Mouse (Mus musculus): ENCODE data around the gene Eef2kmt. TPM values are rescaled to one million over a fixed set of nuclear protein-coding genes. Genes with fewer than 3 reads are reported as not detected.
A peak's percentile ranks its signal among the peaks of the same experiment; 100 is the strongest.

The Eef2kmt gene
- polyA plus RNA-seq, 2 experiments, result 9.9 to 10.7 TPM

- Histone ChIP-seq H3K9ac (replicated peaks) (no peak overlapping the region), H3K27ac (no peak overlapping the region), H3K36me3 (replicated peaks; ENCODE audit: control insufficient read depth, insufficient read depth, low read depth) (no peaks in the 10 kb centered on the region), H3K9me3 (ENCODE audit: control insufficient read depth, low read length) (no peaks in the 10 kb centered on the region), H3K4me3 (ENCODE audit: insufficient read depth in 1 of 2, low read depth in 2 of 2, low read length in 2 of 2) (no peak overlapping the region), H3K4me2 (ENCODE audit: low read depth) (no peak overlapping the region), H3K4me1 (replicated peaks; ENCODE audit: control insufficient read depth in 2 of 2, insufficient read depth in 2 of 2, low read length in 1 of 2) (no peaks in the 10 kb centered on the region), H3K27me3 (ENCODE audit: control insufficient read depth, insufficient read depth, low read length) (no peaks in the 10 kb centered on the region)
- DNase-seq (ENCODE audit: low read depth in 3 of 3, low spot score in 3 of 3) (no peak), ATAC-seq (ENCODE audit: insufficient read depth) (no peak)
- 44% methylated on average over 3 of the region's 3 CpGs for WGBS (ENCODE audit: insufficient replicate concordance)
- TF ChIP-seq CTCF (IDR thresholded peaks at IDR 0.05; ENCODE audit: low read depth) (no peak), EP300 (IDR thresholded peaks at IDR 0.05; ENCODE audit: low read depth) (no peak)
Observed at GRCm38 (mm10) chr16:5272371-5272770, 16.6 kb upstream of the Eef2kmt start.

DNA sequence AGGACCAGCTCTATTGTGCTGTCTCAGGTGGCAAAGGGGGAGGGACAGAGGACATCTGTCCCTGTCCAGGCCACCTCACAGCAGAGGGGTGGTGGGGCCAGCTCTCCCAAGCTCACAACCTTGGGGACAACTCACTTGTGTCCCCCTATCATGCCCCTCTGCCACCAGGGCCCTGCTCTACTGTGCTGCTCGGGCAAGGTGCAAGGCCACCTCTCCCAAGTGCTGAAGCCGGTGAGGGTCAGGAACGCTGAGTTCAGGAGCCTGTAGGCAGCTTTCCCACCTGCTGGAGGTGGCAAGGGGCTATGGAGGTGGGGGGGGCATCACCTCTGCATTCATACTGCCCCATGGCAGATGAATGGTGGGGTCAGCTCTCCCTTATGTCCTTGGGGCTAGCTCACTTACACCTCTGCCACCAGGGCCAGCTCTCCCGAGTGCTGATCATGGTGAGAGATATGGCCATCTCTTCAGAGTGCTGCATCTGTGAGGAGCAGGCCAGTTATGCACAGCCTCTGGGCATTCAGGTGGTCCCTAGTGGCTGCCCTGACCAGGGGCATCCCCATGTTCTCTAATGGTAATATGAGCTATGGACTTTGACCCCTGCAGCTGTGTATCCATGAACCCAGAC lies 15.7 kb upstream of the Eef2kmt start:
- no peak for DNase-seq (ENCODE audit: low read depth in 3 of 3, low spot score in 3 of 3)
- ATAC-seq (ENCODE audit: insufficient read depth), result no peak
- TF ChIP-seq CTCF (IDR thresholded peaks at IDR 0.05; ENCODE audit: low read depth) (no peak), EP300 (IDR thresholded peaks at IDR 0.05; ENCODE audit: low read depth) (no peak)

GRCm38 (mm10) chr16:5263926-5264325 lies 8.1 kb upstream of the Eef2kmt start:
- H3K4me3 ChIP-seq (ENCODE audit: insufficient read depth in 1 of 2, low read depth in 2 of 2, low read length in 2 of 2), result no peak overlapping the region
- H3K27me3 ChIP-seq (ENCODE audit: control insufficient read depth, insufficient read depth, low read length), result no peaks in the 10 kb centered on the region
- no peaks in the 10 kb centered on the region for H3K9me3 ChIP-seq (ENCODE audit: control insufficient read depth, low read length)
- H3K27ac ChIP-seq, result no peak overlapping the region
- ATAC-seq (ENCODE audit: insufficient read depth) (no peak), DNase-seq (ENCODE audit: low read depth in 3 of 3, low spot score in 3 of 3) (no peak)
- no peaks in the 10 kb centered on the region for H3K4me1 ChIP-seq (replicated peaks; ENCODE audit: control insufficient read depth in 2 of 2, insufficient read depth in 2 of 2, low read length in 1 of 2)
- 63% methylated on average over 7 of the region's 7 CpGs for whole genome bisulfite sequencing (ENCODE audit: insufficient replicate concordance)
- no peak overlapping the region for H3K4me2 ChIP-seq (ENCODE audit: low read depth)
- no peak for TF ChIP-seq CTCF (IDR thresholded peaks at IDR 0.05; ENCODE audit: low read depth)
- no peak for TF ChIP-seq EP300 (IDR thresholded peaks at IDR 0.05; ENCODE audit: low read depth)
- H3K36me3 ChIP-seq (replicated peaks; ENCODE audit: control insufficient read depth, insufficient read depth, low read depth), result no peaks in the 10 kb centered on the region
- H3K9ac ChIP-seq (replicated peaks), result no peak overlapping the region

More for the DNA sequence above, 15.7 kb upstream of the Eef2kmt start:
- WGBS (ENCODE audit: insufficient replicate concordance), result 49% methylated on average over 4 of the region's 4 CpGs
- Histone ChIP-seq H3K27me3 (ENCODE audit: control insufficient read depth, insufficient read depth, low read length) (no peaks in the 10 kb centered on the region), H3K27ac (no peak overlapping the region), H3K4me2 (ENCODE audit: low read depth) (no peak overlapping the region), H3K9ac (replicated peaks) (no peak overlapping the region), H3K4me1 (replicated peaks; ENCODE audit: control insufficient read depth in 2 of 2, insufficient read depth in 2 of 2, low read length in 1 of 2) (no peaks in the 10 kb centered on the region), H3K9me3 (ENCODE audit: control insufficient read depth, low read length) (no peaks in the 10 kb centered on the region), H3K4me3 (ENCODE audit: insufficient read depth in 1 of 2, low read depth in 2 of 2, low read length in 2 of 2) (no peak overlapping the region), H3K36me3 (replicated peaks; ENCODE audit: control insufficient read depth, insufficient read depth, low read depth) (no peaks in the 10 kb centered on the region)

DNA sequence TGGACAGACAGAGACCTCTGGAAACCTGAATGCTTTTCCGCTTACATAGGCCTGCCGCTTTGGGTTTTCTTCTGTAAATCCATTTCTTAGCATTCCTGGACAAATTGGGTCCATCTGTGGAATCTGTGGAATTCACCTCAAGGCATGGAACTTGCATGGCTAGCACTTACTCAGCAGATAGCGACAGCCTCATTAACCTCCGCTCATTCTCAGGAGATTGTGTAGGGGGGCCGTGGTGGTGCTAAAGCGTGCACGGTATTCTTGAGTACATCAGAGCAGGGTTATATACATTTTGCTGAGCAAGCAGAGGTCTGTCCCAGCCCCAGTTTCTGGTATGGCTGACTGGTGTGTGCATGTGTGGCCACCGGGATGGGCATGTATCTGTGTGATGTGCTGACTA lies 7.4 kb upstream of the Eef2kmt start:
- DNase-seq (ENCODE audit: low read depth in 3 of 3, low spot score in 3 of 3), result no peak
- Histone ChIP-seq H3K9me3 (ENCODE audit: control insufficient read depth, low read length) (no peaks in the 10 kb centered on the region), H3K27ac (no peak overlapping the region), H3K4me3 (ENCODE audit: insufficient read depth in 1 of 2, low read depth in 2 of 2, low read length in 2 of 2) (no peak overlapping the region), H3K36me3 (replicated peaks; ENCODE audit: control insufficient read depth, insufficient read depth, low read depth) (no peaks in the 10 kb centered on the region), H3K4me1 (replicated peaks; ENCODE audit: control insufficient read depth in 2 of 2, insufficient read depth in 2 of 2, low read length in 1 of 2) (no peaks in the 10 kb centered on the region), H3K9ac (replicated peaks) (no peak overlapping the region), H3K4me2 (ENCODE audit: low read depth) (no peak overlapping the region), H3K27me3 (ENCODE audit: control insufficient read depth, insufficient read depth, low read length) (no peaks in the 10 kb centered on the region)
- WGBS (ENCODE audit: insufficient replicate concordance), result 80% methylated on average over 8 of the region's 8 CpGs
- ATAC-seq (ENCODE audit: insufficient read depth), result no peak
- TF ChIP-seq EP300 (IDR thresholded peaks at IDR 0.05; ENCODE audit: low read depth) (no peak), CTCF (IDR thresholded peaks at IDR 0.05; ENCODE audit: low read depth) (no peak)

- no peaks in the 10 kb centered on the region for H3K27me3 ChIP-seq (ENCODE audit: control insufficient read depth, insufficient read depth, low read length)
- peak overlapping the region; percentile 82 for H3K4me2 ChIP-seq (ENCODE audit: low read depth)
- H3K9me3 ChIP-seq (ENCODE audit: control insufficient read depth, low read length), result no peaks in the 10 kb centered on the region
- peak; percentile 16 for ATAC-seq (ENCODE audit: insufficient read depth)
- H3K36me3 ChIP-seq (replicated peaks; ENCODE audit: control insufficient read depth, insufficient read depth, low read depth), result no peaks in the 10 kb centered on the region
- H3K27ac ChIP-seq, result no peak overlapping the region; the same call in 1 of the 2 replicates
- DNase-seq (ENCODE audit: low read depth in 3 of 3, low spot score in 3 of 3), result peak in 1 of 3 experiments; percentile 10
- H3K4me3 ChIP-seq (ENCODE audit: insufficient read depth in 1 of 2, low read depth in 2 of 2, low read length in 2 of 2), result peak overlapping the region; percentile 74 to 76
- WGBS (ENCODE audit: insufficient replicate concordance), result under 1% methylated on average over 27 of the region's 27 CpGs
- peaks cover 7 to 14% of the 10 kb centered on the region in 2 experiments for H3K4me1 ChIP-seq (replicated peaks; ENCODE audit: control insufficient read depth in 2 of 2, insufficient read depth in 2 of 2, low read length in 1 of 2)
- TF ChIP-seq CTCF (IDR thresholded peaks at IDR 0.05; ENCODE audit: low read depth) (no peak), EP300 (IDR thresholded peaks at IDR 0.05; ENCODE audit: low read depth) (no peak)
- H3K9ac ChIP-seq (replicated peaks), result peak overlapping the region; percentile 65
Observed at GRCm38 (mm10) chr16:5255081-5255740, 572 bp downstream of the Eef2kmt start.
